Mouse (Mus musculus) forebrain, embryonic 12.5 days (tissue): ENCODE measurements at regions not wholly inside any gene's neighbourhood (a gene's known extent, or its start where the extent isn't known, plus 50 kb on each side); places are given as distances from the start of the nearest gene placed in this dataset.
"Not testable (repeated sequence)": the region's sequence is repeated elsewhere in the genome, so short reads cannot be mapped to it uniquely, and the experiment has no call there.

Experiments used
- ATAC-seq: fragments of 200-750 bp; cut with Nextera tagmentation; 2 replicates; pipeline ENCODE4 v1.8.0; 2017; ENCODE audit warnings: moderate TSS enrichment; ENCODE audit not compliant: low FRiP score
- H3K27ac ChIP-seq: fragments of 300-500 bp; sonication (generic); 2 replicates; pipeline ENCODE4 v1.5.1; 2016; ENCODE audit warnings: mild to moderate bottlenecking
- H3K27me3 ChIP-seq: fragments of 300-500 bp; sonication (generic); 2 replicates; pipeline ENCODE4 v1.6.1; 2016; ENCODE audit warnings: mild to moderate bottlenecking
- H3K36me3 ChIP-seq: fragments of 300-500 bp; sonication (generic); replicated peaks from 2 replicates; pipeline ENCODE4 v1.6.1; 2016; ENCODE audit warnings: mild to moderate bottlenecking
- H3K4me1 ChIP-seq: fragments of 300-500 bp; sonication (generic); 2 replicates; pipeline ENCODE4 v1.6.1; 2016
- H3K4me2 ChIP-seq: fragments of 300-500 bp; sonication (generic); 2 replicates; pipeline ENCODE4 v1.6.1; 2016; ENCODE audit warnings: mild to moderate bottlenecking, moderate library complexity
- H3K4me3 ChIP-seq: fragments of 300-500 bp; sonication (generic); replicated peaks from 2 replicates; pipeline ENCODE4 v1.5.1; 2016; ENCODE audit warnings: mild to moderate bottlenecking
- H3K9ac ChIP-seq: fragments of 300-500 bp; sonication (generic); 2 replicates; pipeline ENCODE4 v1.6.1; 2016; ENCODE audit warnings: mild to moderate bottlenecking
- H3K9me3 ChIP-seq: fragments of 300-500 bp; sonication (generic); 2 replicates; pipeline ENCODE4 v1.6.1; 2016
- WGBS: fragments of 180-500 bp; shearing (Covaris S2); methylation state at CpG from one replicate; pipeline ENCODE4 v1.1.7; 2016; 5-methylcytosine and 5-hydroxymethylcytosine counted together

- H3K4me2 ChIP-seq = no peak overlapping the region
- H3K36me3 ChIP-seq = no peaks in the 10 kb centered on the region
- no peaks in the 10 kb centered on the region for H3K9me3 ChIP-seq
- no peak overlapping the region for H3K9ac ChIP-seq
- no peaks in the 10 kb centered on the region for H3K27me3 ChIP-seq
- 0 out of 2 replicates have a peak, but pooled peaks have one; percentile 44 for ATAC-seq
- no peaks in the 10 kb centered on the region for H3K4me1 ChIP-seq
- 79% methylated on average over 3 of the region's 3 CpGs for WGBS
- H3K27ac ChIP-seq = no peak overlapping the region
- no peak overlapping the region for H3K4me3 ChIP-seq
These were observed 142.7 kb upstream of the Cenpw start for GRCm38 (mm10) chr10:30342965-30343478.

GRCm38 (mm10) chr10:30328334-30329014, 128.1 kb upstream of the Cenpw start:
- no peaks in the 10 kb centered on the region for H3K36me3 ChIP-seq
- peak overlapping the region; percentile 73 for H3K27ac ChIP-seq
- 20% methylated on average over 10 of the region's 10 CpGs for WGBS
- peak; percentile 52 for ATAC-seq
- H3K9me3 ChIP-seq = no peaks in the 10 kb centered on the region
- no peak overlapping the region for H3K9ac ChIP-seq
- H3K4me3 ChIP-seq = no peak overlapping the region
- H3K4me2 ChIP-seq = peak overlapping the region; percentile 24
- peaks cover 18% of the 10 kb centered on the region for H3K4me1 ChIP-seq
- no peaks in the 10 kb centered on the region for H3K27me3 ChIP-seq

- no peaks in the 10 kb centered on the region for H3K27me3 ChIP-seq
- peaks cover 18% of the 10 kb centered on the region for H3K4me1 ChIP-seq
- H3K9me3 ChIP-seq = no peaks in the 10 kb centered on the region
- no peak overlapping the region for H3K4me3 ChIP-seq
- H3K9ac ChIP-seq = no peak overlapping the region
- H3K36me3 ChIP-seq = no peaks in the 10 kb centered on the region
- peak overlapping the region; percentile 59; the same call in 1 of the 2 replicates for H3K27ac ChIP-seq
- WGBS = 5% methylated on average over 8 of the region's 8 CpGs
- peak; percentile 92 for ATAC-seq
- 0 out of 2 replicates have a peak overlapping the region, but pooled peaks have one; percentile 19 for H3K4me2 ChIP-seq
These were observed 127.5 kb upstream of the Cenpw start for GRCm38 (mm10) chr10:30327849-30328248.

DNA sequence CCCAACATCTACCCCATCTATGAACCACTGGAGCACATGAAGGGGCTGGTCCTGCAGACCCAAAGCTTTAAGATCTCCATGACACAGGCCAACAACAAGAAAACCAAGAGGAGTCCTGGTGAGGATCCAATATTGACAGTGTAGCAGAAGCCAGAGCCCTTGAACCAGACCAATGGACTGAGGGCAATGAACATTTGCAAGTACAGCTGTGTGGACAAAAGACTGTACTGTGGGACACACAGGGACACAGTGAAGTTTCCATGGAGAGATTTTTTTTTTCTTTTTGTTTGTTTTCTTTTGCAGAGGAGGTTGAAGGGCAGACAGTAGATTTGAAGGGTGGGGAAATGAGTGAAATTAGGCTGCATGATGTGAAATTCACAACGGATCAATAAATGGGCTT, 126.5 kb upstream of the Cenpw start:
- Histone ChIP-seq H3K4me3 (no peak overlapping the region), H3K9me3 (no peaks in the 10 kb centered on the region), H3K4me1 (peaks cover 18% of the 10 kb centered on the region), H3K36me3 (no peaks in the 10 kb centered on the region), H3K4me2 (no peak overlapping the region), H3K9ac (no peak overlapping the region), H3K27ac (no peak overlapping the region; the same call in 1 of the 2 replicates), H3K27me3 (no peaks in the 10 kb centered on the region)
- WGBS = 33% methylated on average over 1 of the region's 1 CpGs
- no peak for ATAC-seq

- H3K4me3 ChIP-seq, ATAC-seq, H3K27me3 ChIP-seq, H3K9me3 ChIP-seq, H3K27ac ChIP-seq, H3K36me3 ChIP-seq, H3K9ac ChIP-seq, H3K4me1 ChIP-seq, H3K4me2 ChIP-seq: not testable (repeated sequence)
- 85% methylated on average over 3 of the region's 7 CpGs for WGBS
These were observed 95.5 kb upstream of the Cenpw start for GRCm38 (mm10) chr10:30295871-30296270.

DNA sequence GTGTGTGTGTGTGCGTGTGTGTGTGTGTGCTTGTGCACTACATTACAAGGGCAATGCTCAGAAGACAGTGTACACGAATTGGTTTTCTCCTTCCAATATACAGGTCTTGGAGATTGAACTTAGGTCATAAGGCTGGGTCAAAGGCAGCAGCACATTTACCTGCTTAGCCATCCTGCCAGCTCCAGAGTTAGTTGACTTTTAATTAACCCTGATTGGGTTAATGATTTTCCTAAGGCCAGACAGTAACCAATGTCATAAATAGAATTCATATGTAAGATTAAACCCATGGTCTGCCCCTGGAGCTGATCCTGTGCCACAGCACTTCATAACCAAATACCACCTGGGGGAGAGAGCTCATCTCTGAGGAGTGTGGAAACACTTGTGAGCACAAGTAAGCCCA, 81.3 kb upstream of the Cenpw start:
- no peak for ATAC-seq
- H3K27ac ChIP-seq = no peak overlapping the region
- no peak overlapping the region for H3K4me2 ChIP-seq
- no peak overlapping the region for H3K4me3 ChIP-seq
- WGBS = 86% methylated on average over 2 of the region's 2 CpGs
- 0 out of 2 replicates have a peak, but pooled peaks cover 4% of the 10 kb centered on the region for H3K9me3 ChIP-seq
- no peaks in the 10 kb centered on the region for H3K36me3 ChIP-seq
- no peaks in the 10 kb centered on the region for H3K27me3 ChIP-seq
- no peaks in the 10 kb centered on the region for H3K4me1 ChIP-seq
- H3K9ac ChIP-seq = no peak overlapping the region

- H3K36me3 ChIP-seq = no peaks in the 10 kb centered on the region
- WGBS = 92% methylated on average over 1 of the region's 1 CpGs
- H3K9me3 ChIP-seq = 0 out of 2 replicates have a peak, but pooled peaks cover 4% of the 10 kb centered on the region
- ATAC-seq = no peak
- no peak overlapping the region for H3K9ac ChIP-seq
- H3K4me1 ChIP-seq = no peaks in the 10 kb centered on the region
- H3K27ac ChIP-seq = no peak overlapping the region
- H3K27me3 ChIP-seq = no peaks in the 10 kb centered on the region
- H3K4me2 ChIP-seq = no peak overlapping the region
- no peak overlapping the region for H3K4me3 ChIP-seq
These were observed 80.1 kb upstream of the Cenpw start for GRCm38 (mm10) chr10:30280451-30280850.

- Histone ChIP-seq H3K4me3 (no peak overlapping the region), H3K9ac (no peak overlapping the region), H3K27me3 (no peaks in the 10 kb centered on the region), H3K27ac (no peak overlapping the region), H3K4me2 (no peak overlapping the region), H3K9me3 (0 out of 2 replicates have a peak, but pooled peaks cover 4% of the 10 kb centered on the region), H3K36me3 (no peaks in the 10 kb centered on the region), H3K4me1 (no peaks in the 10 kb centered on the region)
- no peak for ATAC-seq
- WGBS = 76% methylated on average over 3 of the region's 3 CpGs
These were observed 79.6 kb upstream of the Cenpw start for GRCm38 (mm10) chr10:30279978-30280377.

DNA sequence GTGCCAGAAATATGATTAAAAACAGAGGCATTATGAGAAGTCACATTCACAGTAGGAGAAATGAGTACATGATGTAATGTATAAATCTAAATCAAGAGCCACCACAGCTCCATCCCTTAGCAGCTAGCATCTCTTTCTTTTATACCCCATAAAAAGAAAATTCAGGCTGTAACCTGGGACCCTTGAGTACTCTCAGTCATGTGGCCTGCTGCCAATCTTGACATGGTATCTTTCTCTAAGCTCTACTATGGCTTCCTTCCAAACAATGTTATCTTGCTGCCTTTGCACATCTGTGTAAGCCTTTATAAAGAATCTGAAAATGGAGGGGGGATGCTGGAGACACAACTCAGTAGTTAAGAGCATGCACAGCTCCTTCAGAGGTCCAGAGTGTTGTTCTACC, 78.6 kb upstream of the Cenpw start:
- Histone ChIP-seq H3K4me1 (no peaks in the 10 kb centered on the region), H3K27me3 (no peaks in the 10 kb centered on the region), H3K4me3 (no peak overlapping the region), H3K27ac (no peak overlapping the region), H3K4me2 (no peak overlapping the region), H3K9me3 (0 out of 2 replicates have a peak, but pooled peaks cover 4% of the 10 kb centered on the region), H3K36me3 (no peaks in the 10 kb centered on the region), H3K9ac (no peak overlapping the region)
- ATAC-seq = no peak

- ATAC-seq = no peak
- no peaks in the 10 kb centered on the region for H3K36me3 ChIP-seq
- H3K27ac ChIP-seq = no peak overlapping the region
- H3K4me2 ChIP-seq = no peak overlapping the region
- no peaks in the 10 kb centered on the region for H3K4me1 ChIP-seq
- H3K4me3 ChIP-seq = no peak overlapping the region
- H3K27me3 ChIP-seq = no peaks in the 10 kb centered on the region
- H3K9ac ChIP-seq = no peak overlapping the region
- no peaks in the 10 kb centered on the region for H3K9me3 ChIP-seq
- 83% methylated on average over 4 of the region's 4 CpGs for WGBS
These were observed 64.8 kb upstream of the Cenpw start for GRCm38 (mm10) chr10:30265129-30265528.

DNA sequence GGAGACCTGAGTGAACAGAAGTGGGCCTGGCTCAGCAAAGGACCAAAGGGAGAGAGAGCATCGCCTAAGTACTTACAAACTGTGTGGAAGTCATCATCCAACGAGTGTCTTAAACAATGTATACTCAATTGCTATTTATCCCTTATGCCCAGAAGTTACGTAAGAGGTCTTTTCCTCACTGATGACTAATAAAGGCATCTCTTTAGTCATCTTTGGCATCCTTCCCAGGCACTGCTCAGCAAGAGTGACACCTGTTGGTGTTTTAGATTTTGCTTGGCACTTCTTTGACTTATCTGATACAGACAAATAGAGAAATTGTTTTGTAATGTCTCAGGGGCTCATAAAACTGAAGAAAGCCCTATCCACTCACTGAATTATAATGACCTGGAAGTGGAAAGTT, 59.4 kb upstream of the Cenpw start:
- Histone ChIP-seq H3K27ac (no peak overlapping the region), H3K36me3 (no peaks in the 10 kb centered on the region), H3K4me1 (no peaks in the 10 kb centered on the region), H3K27me3 (no peaks in the 10 kb centered on the region), H3K9ac (no peak overlapping the region), H3K4me2 (no peak overlapping the region), H3K9me3 (no peaks in the 10 kb centered on the region), H3K4me3 (no peak overlapping the region)
- 72% methylated on average over 3 of the region's 3 CpGs for WGBS
- no peak for ATAC-seq

- no peak overlapping the region for H3K4me2 ChIP-seq
- H3K4me1 ChIP-seq = no peaks in the 10 kb centered on the region
- no peak overlapping the region for H3K9ac ChIP-seq
- no peak for ATAC-seq
- no peaks in the 10 kb centered on the region for H3K9me3 ChIP-seq
- H3K36me3 ChIP-seq = no peaks in the 10 kb centered on the region
- no peaks in the 10 kb centered on the region for H3K27me3 ChIP-seq
- 59% methylated on average over 4 of the region's 4 CpGs for WGBS
- no peak overlapping the region for H3K27ac ChIP-seq
- H3K4me3 ChIP-seq = no peak overlapping the region
These were observed 57.5 kb upstream of the Cenpw start for GRCm38 (mm10) chr10:30257889-30258288.
